Mouse (Mus musculus) bone marrow macrophage, adult 2 months (primary cell): ENCODE data around the gene Msi2. TPM values are rescaled to one million over a fixed set of nuclear protein-coding genes. Genes with fewer than 3 reads are reported as not detected.

Source experiments
- H3K27ac ChIP-seq: 2 replicates; pipeline ENCODE4 v1.5.1; 2012; ENCODE audit warnings: low read depth, low read length; ENCODE audit not compliant: insufficient read depth
- H3K4me1 ChIP-seq: 2 replicates; pipeline ENCODE4 v1.6.1; 2012; ENCODE audit warnings: low read length; ENCODE audit not compliant: control insufficient read depth, insufficient read depth
- H3K4me3 ChIP-seq: 2 replicates; pipeline ENCODE4 v1.5.1; 2012; ENCODE audit warnings: mild to moderate bottlenecking, low read length, moderate library complexity; ENCODE audit not compliant: insufficient read depth
- CTCF ChIP-seq: IDR thresholded peaks from 2 replicates; pipeline ENCODE4 v1.5.1; 2012; ENCODE audit warnings: low read depth, mild to moderate bottlenecking, low read length, moderate library complexity
- POLR2A ChIP-seq: IDR thresholded peaks from 2 replicates; pipeline ENCODE4 v1.6.1; 2012; ENCODE audit warnings: mild to moderate bottlenecking, low read depth, low read length, borderline replicate concordance
- polyA plus RNA-seq: library from polyadenylated mRNA; stranded (reverse); fragments of >200 nt; gene quantifications from 2 replicates; pipeline ENCODE4 v1.2.4, GENCODE M21; 2012; ENCODE audit not compliant: missing spikeins, insufficient read depth, insufficient read length

Msi2 gene
- polyA plus RNA-seq, 1 experiment, result 9.8 TPM

- no peak for TF ChIP-seq POLR2A
- TF ChIP-seq CTCF, result no peak
- Histone ChIP-seq H3K4me1 (peaks cover 16% of the 10 kb centered on the region), H3K4me3 (no peak overlapping the region), H3K27ac (no peak overlapping the region)
These were observed 89.6 kb downstream of the Msi2 start for GRCm38 (mm10) chr11:88628676-88629075.

GRCm38 (mm10) chr11:88627327-88627726, 91.0 kb downstream of the Msi2 start:
- TF ChIP-seq POLR2A (no peak), CTCF (no peak)
- Histone ChIP-seq H3K4me1 (peaks cover 14% of the 10 kb centered on the region), H3K27ac (no peak overlapping the region), H3K4me3 (no peak overlapping the region)

- Histone ChIP-seq H3K4me3 (no peak overlapping the region), H3K4me1 (peaks cover 8% of the 10 kb centered on the region), H3K27ac (no peak overlapping the region)
- TF ChIP-seq POLR2A, result no peak
- TF ChIP-seq CTCF, result no peak
These were observed 91.7 kb downstream of the Msi2 start for GRCm38 (mm10) chr11:88626576-88626975.

- H3K4me3 ChIP-seq, result no peak overlapping the region
- TF ChIP-seq POLR2A, result no peak
- peaks cover 4% of the 10 kb centered on the region; the same call in 1 of the 2 replicates for H3K4me1 ChIP-seq
- no peak overlapping the region for H3K27ac ChIP-seq
These were observed 92.3 kb downstream of the Msi2 start for GRCm38 (mm10) chr11:88626061-88626460.

- H3K4me3 ChIP-seq, result no peak overlapping the region
- no peaks in the 10 kb centered on the region for H3K4me1 ChIP-seq
- no peak overlapping the region for H3K27ac ChIP-seq
- TF ChIP-seq POLR2A, result no peak
- TF ChIP-seq CTCF, result no peak
These were observed 93.2 kb downstream of the Msi2 start for GRCm38 (mm10) chr11:88625063-88625462.

- Histone ChIP-seq H3K4me3 (no peak overlapping the region), H3K27ac (no peak overlapping the region), H3K4me1 (no peaks in the 10 kb centered on the region)
- TF ChIP-seq POLR2A (no peak), CTCF (no peak)
These were observed 93.7 kb downstream of the Msi2 start for GRCm38 (mm10) chr11:88624627-88625026.

GRCm38 (mm10) chr11:88623671-88624070, 94.6 kb downstream of the Msi2 start:
- Histone ChIP-seq H3K27ac (no peak overlapping the region), H3K4me1 (peaks cover 5% of the 10 kb centered on the region; the same call in 1 of the 2 replicates), H3K4me3 (no peak overlapping the region)
- TF ChIP-seq CTCF (no peak), POLR2A (no peak)

GRCm38 (mm10) chr11:88622496-88622895, 95.8 kb downstream of the Msi2 start:
- peaks cover 8% of the 10 kb centered on the region; the same call in 1 of the 2 replicates for H3K4me1 ChIP-seq
- H3K4me3 ChIP-seq, result no peak overlapping the region
- TF ChIP-seq POLR2A, result no peak
- TF ChIP-seq CTCF, result no peak
- no peak overlapping the region for H3K27ac ChIP-seq

- no peak overlapping the region for H3K27ac ChIP-seq
- H3K4me1 ChIP-seq, result peaks cover 8% of the 10 kb centered on the region; the same call in 1 of the 2 replicates
- no peak for TF ChIP-seq CTCF
- TF ChIP-seq POLR2A, result no peak
- no peak overlapping the region for H3K4me3 ChIP-seq
These were observed 96.5 kb downstream of the Msi2 start for GRCm38 (mm10) chr11:88621789-88622188.

- Histone ChIP-seq H3K4me1 (peaks cover 8% of the 10 kb centered on the region; the same call in 1 of the 2 replicates), H3K27ac (no peak overlapping the region), H3K4me3 (no peak overlapping the region)
- TF ChIP-seq POLR2A (no peak), CTCF (no peak)
These were observed 97.9 kb downstream of the Msi2 start for GRCm38 (mm10) chr11:88620158-88620973.
